Mouse (Mus musculus) megakaryocyte, embryonic 14.5 days (primary cell): ENCODE results near the gene Eif4e2.

Experiments used
- FLI1 ChIP-seq: IDR thresholded peaks from 2 replicates; pipeline ENCODE4 v1.6.1; 2012; ENCODE audit warnings: low read length, inconsistent platforms, mixed read lengths
- GATA1 ChIP-seq: IDR thresholded peaks from 3 replicates; pipeline ENCODE4 v1.6.1; 2012; ENCODE audit warnings: mixed read lengths, low read length, inconsistent platforms, borderline replicate concordance

GRCm38 (mm10) chr1:87275151-87275550 is 61.4 kb downstream of the Eif4e2 start:
- TF ChIP-seq GATA1 (no peak), FLI1 (no peak)
